Mouse (Mus musculus): ENCODE results near the gene Dyrk1a.

Dyrk1a gene

DNA sequence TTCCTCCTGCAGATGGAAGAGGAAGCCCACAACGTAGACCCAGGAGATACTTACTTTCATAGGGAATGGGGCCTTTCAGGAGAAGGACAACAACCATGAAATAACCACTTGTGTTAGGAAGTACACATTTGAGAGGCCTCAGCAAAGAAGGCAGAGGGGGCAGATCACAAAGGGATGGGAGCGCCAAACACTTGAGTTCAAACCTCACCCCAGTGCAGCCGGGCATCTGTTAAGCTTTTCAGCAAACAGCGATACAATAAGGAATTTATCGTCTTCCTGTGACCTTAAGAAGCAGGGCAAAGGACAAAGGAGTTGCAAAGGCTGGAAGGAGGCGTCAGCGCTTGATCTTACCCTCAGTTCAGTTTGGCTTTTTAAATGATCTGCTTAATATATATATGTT lies 10.0 kb upstream of the Dyrk1a start:
- no peak for DNase-seq

DNA sequence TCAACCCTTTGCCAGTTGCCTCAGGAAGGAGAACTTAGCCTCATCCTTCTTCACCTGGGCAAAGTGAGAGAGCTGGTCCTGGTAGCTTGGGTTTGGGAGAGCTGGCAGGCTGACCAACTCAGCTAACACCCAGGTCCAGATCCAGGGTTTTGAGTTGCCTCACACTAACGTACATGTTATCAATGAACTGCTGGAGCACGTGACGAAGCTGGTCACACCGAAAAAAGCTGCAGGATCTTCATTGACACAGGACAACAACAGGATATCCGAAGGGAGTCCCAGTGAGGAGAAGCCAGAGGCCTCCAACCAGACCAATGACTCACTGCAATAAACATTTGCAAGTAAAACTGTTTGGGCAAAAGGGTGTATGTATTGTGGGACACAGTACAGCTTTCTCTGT lies 9.2 kb upstream of the Dyrk1a start:
- DNase-seq = no peak

DNA sequence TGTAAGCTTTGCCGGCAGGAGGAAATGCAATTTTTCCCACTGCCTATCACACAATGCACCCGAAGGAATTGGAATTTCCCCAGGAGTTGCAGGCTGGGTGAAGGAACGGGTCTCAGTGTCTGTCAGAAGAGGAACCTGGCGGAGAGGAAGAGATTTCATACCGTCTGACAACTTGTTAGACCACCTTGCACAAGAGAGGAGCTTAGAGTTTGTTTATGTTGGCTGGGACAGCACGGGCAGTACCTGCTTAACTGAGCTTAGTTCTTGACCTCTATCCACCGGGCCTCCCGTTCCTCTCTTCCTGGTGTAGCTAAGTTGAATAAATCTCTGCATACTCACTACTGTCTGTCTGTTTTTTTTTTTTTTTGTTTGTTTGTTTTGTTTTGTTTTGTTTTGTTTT lies 3.7 kb upstream of the Dyrk1a start:
- DNase-seq = no peak

DNA sequence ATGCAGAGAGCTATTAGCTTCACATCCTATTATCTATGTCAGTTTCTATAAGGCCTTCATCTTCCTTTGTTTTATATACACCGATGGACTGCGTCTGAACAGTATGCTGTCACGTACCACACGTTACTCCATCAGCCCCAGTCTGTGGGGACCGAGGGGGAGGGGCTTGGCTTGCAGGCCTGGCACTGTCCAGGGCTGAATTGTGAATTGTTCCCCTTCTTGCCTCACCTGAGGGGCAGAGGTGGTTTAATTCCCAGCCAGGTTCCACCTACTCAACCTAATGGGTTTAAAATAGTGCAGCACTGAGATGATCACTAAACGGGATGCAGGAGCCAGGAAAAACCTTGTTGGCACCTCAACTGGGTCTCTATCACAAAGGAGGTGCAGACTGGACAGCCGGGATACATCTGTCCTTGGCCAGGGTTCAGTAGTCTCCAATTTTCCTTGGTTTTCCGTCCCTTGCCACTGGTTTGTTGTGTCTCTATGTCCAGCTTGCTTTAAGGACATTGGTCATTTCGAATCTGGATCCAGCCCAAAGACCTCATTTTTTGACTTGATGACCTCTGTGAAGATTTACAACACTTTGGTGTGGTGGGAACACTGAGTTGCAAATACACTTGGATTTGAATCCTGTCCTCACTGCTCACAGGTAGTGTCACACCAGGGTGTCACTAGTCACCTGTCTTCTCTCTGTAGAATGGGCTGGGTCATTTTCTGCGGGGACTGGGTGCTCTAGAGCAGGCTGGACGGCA lies 2.8 kb upstream of the Dyrk1a start:
- DNase-seq = no peak

DNA sequence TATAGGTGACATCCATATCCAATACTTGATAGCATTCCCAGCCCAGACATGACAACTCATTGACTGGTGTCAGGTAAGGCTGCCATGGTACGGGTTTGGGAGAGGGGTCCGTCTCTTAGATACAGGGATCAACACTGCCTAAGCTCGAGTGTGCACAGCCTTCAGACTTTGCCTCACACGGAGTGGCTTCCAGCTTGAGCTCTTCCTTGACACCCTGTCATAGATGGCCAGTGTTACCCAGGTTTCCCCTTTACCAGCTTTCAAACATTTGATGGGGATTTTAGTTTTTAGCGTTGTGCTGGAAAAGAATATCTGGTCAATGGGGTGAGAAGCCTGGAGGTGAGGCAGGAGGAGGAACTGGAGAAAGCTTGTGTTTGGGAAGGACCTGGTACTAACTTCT lies 2.1 kb upstream of the Dyrk1a start:
- no peak for DNase-seq

DNA sequence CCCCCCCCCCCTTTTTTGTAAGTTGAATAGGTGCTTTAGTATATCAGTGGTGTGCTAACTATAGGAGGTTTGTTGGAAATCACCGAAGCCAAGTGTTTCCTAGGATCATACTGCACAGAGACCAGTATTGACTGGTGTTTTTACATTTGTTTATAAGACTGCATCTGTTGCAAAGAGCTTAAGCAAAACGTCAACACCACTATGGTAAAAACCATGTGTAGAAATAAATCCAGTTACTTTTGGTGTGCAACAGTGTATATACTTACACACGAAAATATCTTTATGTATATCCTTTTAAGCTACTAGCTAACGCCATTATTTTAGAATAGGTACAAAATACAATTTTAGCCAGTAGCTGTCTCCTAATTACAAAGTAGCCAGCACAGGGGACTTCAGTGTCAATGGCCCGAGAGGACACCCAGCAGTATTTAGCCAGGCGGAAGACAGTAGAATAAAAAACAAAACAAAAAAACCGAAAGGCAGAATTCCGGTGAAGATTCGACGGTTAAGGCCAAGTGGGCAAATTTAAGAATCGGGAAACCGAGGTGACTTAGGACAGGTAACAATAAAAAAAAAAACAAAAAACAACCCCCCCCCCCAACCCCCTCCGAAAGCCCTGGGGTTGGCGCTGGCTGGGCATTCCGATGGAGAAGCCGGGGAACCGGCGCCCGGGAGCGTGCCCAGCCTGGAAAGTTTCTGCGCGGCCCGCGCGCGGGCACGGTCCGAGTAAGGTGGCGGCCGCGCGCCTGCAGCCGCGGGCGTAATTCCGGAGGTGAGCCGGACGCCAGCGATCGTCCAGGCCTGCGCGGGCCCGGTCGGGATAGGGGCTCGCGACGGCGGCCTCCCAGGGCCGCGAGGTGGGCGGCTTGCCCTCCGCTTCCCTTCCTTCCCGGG lies 1.2 kb upstream of the Dyrk1a start:
- no peak for DNase-seq

DNA sequence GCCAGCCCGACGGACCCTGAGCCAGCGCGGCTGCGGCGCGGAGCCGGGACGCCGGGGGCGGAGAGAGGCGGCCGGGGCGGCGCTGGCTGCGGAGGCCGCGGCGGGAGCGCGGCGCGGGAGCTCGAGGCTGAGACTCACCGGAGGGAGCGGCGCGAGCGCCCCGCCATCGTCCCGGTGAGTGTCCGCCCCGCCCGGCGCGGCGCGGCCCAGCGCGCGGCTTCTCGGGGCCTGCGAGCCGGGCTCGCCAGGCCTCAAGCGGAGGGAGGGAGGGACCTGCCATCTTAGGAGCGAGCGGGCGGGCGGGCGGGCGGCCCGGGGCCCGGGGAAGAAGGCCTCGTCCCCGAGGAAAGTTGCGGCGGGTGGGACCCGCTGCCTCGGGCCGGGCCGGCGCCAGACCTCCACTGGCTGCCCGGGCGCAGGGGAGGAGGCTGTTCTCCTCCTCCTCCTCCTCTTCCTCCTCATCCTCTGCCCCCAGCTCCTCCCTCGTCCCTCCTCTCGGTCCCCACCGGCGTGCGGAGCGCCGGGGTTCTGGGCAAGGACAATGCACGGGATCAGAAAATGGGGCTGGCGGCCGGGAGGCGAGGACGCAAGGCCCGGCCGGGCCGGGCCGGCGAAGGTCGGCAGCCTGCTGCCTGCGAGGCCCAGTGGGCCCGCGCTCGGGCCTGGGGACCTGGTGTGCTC lies 691 bp downstream of the Dyrk1a start:
- peak; percentile 67 for DNase-seq

DNA sequence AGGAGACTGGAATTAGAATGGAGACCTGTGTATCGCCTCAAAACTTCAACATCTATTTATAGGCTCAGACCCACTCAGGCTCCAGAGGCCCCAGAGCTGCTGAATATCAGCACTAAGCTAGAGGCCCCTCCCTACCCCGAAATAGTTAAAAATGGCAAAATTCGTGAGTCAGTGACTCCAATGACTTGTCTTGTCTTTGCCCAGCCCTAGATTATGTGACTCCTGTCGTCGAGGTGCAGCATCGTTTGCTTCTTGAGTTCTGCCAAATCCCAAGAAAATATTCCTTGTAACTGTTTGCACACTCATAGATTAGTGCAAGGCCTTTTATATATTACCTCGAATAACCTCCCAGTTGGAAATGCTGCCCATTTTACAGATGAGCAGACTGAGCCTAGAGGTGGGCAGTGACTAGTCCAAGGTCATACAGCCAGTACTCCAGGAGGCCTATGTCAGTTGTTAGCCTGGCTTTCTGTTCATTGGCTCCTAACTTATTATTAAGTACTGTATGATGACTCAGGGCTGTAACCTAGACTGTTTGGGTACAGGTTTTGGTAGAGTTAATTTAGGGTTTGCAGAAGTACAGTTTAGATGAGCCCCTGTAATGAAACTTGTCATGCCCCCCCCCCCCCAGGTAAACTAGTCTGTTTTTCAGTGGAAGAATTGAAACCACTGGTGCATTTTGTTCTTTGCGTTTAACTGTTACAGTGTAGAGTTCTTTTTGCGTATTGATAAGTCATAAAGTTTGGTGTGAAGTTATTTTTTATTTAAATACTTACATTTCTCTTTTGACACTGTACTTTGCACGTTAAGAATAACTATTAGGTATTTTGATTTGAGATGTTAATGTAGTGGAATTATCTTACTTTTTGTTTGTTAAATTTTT lies 1.5 kb downstream of the Dyrk1a start:
- DNase-seq = no peak

DNA sequence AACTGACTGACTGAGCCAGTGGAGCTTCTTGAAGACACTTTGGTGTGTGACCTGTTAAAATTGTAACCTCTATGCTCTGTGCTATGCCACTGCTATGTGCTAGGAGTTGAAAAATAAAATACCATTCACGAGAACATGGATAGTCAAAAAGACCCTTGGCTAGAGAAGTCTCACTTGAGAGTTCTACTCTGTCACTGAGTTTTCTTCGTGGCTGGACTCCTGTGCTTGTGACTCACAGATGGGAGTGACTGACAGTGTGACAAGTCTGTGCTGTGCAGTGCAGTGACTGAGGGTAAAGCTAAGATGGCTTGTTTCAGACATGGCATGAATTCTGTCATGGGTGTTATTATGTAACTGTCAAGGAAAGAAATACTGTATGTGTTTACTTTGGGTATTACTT lies 2.6 kb downstream of the Dyrk1a start:
- DNase-seq = no peak

DNA sequence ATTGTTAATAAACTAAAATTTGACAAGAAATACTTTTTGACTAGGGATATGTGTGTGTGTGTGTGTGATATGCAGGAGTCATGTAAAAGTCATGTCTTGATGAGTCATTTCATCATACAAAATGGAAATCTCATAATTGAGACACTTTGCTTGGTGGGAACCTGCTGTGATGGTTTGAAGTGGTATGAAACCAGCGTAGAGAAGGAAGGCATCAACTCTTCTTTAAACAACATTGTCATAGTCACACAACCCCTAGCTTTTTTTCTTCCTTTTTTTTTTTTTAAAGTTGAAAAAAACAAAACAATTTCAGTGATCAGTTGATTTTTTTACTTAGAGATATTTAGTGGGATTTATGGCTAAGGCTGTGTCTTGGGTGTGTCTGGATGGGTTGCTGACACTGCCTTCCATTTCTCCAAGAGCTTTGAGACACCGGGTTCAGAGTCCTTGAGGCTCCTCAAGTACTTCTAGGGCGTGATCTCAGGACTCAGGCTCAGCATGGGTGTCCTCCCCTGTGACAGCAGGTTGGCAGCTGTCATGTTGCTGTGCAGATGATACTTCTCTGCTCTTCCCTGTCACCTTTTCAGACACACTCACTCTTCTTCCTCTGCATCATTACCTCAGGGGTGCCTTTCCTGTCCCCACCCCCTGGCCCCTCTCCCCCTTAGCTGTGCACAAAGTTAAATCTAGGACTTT lies 4.4 kb downstream of the Dyrk1a start:
- no peak for DNase-seq

DNA sequence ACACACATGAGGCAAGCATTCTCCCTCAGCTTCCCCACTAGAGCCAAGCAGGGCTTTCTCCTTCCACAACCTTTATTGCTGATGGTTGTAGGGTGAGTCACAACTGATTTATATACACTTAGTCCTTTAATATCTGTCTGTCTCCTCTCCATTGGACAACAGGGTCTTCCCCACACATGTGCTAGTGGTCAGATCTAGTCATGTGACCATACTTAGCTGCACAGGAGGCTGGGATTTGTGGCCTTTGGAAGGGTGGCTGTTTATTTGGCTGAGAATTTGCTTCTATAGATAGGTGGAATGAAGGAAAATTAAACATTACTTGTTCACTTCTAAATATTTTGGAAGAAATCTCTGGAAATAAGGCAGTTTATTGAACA lies 4.9 kb downstream of the Dyrk1a start:
- DNase-seq = no peak

DNA sequence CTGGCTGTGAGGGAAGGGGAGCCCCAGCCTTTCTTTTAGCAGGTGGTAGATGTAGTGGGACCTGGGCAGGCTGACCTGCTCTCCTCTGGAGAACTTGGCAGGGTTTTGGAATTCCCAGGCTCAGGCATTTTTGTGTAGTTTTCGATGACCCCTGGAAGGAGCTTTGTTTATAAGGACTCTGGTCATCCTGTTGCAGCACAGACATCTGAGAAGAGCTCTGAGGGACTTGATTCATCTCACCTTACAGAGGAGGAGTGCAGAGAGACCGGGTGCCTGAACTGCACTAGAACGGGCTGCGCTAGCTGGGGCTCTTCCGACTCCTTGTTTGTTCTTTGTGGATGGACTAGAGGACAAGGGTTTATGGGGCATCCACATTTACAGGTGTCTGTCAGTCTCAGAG lies 5.9 kb downstream of the Dyrk1a start:
- DNase-seq = no peak

DNA sequence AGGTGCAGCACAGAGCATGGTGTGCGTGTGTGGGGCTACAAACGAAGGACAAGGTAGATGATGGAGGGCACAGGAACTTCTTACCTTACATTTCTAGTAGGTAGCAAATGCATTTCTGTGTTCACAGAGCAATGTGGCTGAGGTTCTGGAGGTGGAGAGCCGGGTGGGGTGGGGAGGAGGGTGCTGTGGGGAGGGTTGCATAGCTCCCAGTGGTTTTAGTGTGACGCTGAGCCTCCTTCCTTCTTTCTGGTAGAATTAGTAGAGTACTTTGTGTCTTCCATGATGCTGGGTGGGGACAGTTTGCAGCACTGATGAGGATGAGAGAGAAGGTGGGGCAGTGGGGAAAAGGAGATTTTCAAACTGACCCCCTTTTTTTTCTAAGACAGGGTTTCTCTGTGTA lies 9.5 kb downstream of the Dyrk1a start:
- no peak for DNase-seq

DNA sequence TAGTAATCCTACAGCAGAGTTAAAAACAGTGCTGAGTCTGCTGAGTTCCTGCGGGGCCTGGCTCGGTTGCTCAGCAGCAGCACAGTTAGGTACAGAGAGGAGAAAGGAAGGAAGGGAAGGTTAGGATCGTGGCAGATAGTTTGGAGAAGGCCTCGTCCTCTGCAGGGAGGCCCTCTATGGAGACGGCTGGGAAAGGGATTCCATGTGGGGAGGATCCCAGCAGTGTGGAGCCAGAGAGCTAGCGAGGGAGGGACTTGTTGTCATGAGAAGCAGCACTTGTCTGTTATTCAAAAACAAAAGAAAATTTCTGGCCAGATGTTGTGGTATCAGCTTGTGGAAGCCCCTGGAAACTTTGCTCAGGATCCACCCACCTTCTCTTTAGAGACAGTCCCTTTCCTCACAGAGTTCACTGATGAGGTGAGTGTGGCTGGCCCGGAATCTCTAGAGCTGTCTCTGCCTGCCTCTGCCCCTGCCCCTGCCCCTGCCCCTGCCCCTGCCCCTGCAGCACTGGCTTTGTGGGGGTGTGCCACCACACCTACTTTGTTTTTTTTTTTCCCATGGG lies 11.1 kb downstream of the Dyrk1a start:
- DNase-seq = no peak

DNA sequence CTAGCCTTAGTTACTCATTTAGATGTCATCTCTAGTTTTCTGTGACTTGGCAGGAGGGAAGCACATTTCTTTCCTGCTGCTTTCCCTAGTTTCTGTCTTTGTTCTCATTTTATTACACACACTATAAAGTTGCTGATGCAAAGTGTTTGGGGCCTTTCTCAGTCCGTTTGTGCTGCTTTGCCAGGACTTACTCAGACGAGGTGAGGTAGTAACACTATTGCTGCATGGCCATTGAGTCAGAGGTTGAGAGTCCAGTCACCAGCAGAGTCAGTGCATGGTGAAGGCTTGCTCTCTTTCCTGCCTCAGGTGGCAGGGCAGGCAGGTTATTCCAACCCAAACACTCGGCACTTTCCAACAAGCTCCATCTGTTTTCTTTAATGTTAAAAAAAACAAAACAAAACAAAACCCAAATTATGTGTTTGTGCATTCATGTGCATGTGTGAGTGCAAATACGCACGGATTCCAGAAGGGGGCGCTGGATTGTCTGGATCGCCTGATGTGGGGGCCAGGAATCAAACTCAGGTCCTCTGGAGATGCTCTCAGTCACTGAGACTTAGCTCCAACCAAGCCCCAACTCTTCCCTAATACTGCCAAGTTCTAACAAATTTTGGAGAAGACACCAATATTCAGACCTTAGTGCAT lies 16.7 kb downstream of the Dyrk1a start:
- no peak for DNase-seq

DNA sequence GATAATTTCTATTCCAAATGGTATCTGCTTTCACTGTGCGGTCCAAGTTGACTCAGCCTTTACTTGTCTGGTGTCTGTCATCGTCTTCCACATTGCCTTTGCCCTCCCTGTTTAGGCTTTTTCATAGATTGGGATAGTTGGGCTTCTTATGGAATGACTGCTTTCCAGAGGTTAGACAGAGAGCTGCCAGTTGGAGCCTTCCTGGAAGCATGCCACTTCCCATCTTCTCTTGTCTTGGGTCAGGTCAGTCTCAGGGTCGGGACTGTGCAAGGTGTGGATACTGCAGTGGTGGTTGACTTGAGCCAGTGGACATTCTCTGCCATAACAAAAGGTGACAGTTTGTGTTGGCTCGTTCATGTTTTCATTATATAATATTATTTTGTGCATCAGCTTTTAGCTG lies 17.7 kb downstream of the Dyrk1a start:
- DNase-seq = no peak

DNA sequence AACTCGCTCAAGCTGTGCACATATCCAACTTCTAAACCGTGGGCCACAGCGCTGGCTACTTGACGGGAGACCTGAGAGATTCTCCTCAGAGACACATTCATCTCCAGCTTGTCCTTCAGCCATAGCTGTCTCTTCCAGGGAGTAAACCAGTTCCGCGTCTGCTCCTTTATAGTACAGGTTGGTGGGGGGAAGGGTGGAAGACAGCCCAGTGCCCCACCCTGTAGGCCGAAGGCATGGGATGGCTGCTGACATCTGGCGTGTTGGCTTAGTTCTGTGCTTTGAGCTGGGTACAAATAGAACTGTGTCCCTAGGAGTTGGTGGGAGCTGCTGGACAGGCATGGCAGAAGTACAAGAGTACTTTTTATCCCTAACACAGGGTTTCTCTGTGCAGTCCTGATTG lies 18.4 kb downstream of the Dyrk1a start:
- DNase-seq = no peak

DNA sequence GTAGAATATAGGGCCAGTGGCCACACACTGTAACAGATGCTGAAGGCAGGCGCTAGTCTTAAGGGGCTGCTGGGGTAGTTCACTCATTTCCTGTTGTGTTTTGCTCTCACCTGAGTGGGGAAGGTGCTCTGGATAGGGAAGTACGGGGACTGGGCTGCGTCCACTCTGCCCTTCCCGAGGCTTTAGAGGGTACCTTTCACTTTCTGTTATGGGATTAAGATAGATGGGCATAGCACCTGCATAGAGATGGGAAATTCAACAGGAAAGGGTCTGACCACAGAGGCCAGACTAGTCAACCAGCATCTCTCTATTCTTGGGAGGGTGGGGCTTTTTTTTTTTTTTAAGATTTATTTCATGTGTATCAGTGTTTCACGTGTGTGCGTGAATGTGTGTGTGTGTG lies 19.2 kb downstream of the Dyrk1a start:
- no peak for DNase-seq

DNA sequence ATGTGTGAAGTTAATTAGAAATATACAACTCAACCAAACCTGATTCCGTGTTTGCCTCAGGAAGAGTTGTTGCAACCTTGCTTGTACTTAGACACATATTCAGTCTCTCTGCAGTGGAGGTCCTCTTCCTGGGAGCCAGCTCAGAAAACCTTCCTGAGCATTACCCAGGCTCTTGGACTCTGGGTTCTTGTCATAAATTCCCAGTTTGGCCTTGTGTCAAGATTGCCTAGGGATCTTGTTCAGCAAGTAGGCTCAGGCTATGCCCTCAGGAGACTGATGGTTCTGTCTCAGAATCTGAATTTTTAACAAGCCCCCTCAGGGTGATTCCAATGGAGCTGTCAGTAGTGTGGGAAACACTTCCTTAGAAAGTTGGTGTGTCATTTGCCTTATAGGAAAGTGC lies 19.8 kb downstream of the Dyrk1a start:
- no peak for DNase-seq

DNA sequence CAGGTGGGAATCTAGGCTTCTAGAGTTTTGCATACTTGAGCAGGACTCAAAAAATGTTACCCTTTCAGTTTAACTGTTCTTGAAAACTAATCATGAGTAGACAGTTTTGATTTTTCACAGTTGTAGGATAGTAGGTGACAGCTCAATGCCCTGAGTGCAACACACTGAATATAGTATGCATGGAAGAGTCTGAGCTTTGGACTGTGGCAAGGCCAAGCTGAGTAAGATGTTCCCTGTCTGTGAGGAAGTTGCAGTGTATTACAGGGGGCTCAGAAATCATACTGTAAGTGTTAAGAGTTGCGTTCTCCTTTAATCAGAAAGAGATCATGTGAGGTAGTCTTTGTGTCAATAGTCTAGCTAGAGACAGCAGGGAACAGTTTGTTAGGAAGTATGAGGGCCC lies 20.4 kb downstream of the Dyrk1a start:
- DNase-seq = no peak

DNA sequence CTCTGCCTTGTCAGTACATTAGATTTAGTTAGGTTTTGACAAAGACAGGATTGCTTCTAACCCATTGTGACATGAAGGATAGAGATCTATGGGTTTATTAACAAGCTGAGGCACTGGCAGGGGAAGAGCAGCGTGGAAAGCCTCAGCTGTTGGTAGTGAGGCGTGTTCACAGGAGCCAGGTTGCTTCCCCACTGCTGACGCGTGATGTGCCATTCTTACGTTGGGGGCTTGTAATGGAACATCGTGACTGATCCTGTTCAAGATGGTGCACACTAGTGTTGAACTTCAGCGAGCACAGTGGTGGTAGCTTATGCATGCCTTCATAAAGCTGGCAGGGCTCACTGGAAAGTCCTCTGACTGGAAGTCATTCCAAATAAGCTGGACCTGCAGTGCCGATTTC lies 21.2 kb downstream of the Dyrk1a start:
- DNase-seq = no peak
